Mouse (Mus musculus): Measurements from ENCODE around the gene Gm10428. TPM values are rescaled to one million over a fixed set of nuclear protein-coding genes. Genes with fewer than 3 reads are reported as not detected.

The Gm10428 gene
- polyA plus RNA-seq (2012; rRNA removed) = not detected in 2 replicates

- peaks cover 3% of the 10 kb centered on the region; the same call in 1 of the 2 replicates for H3K4me1 ChIP-seq (ENCODE audit: control insufficient read depth, insufficient read depth, insufficient read length, low read length)
- H3K27me3 ChIP-seq (ENCODE audit: control insufficient read depth, insufficient read depth, low read length) = no peaks in the 10 kb centered on the region
- no peak within 1 kb of the TSS for H3K27ac ChIP-seq (ENCODE audit: insufficient read depth, low read depth, low read length)
- 90% methylated on average over 8 of the region's 8 CpGs for WGBS
- no peaks in the 10 kb centered on the region for H3K36me3 ChIP-seq (ENCODE audit: control insufficient read depth, insufficient read depth, low read length)
- TF ChIP-seq POLR2A (IDR thresholded peaks at IDR 0.05; ENCODE audit: low read depth, low read length) = no peak
- no peak for TF ChIP-seq CTCF (IDR thresholded peaks at IDR 0.05; ENCODE audit: extremely low read depth, insufficient read length, insufficient replicate concordance, low read depth, low read length)
- H3K4me3 ChIP-seq (ENCODE audit: low read depth, low read length) = no peak within 1 kb of the TSS
Observed at GRCm38 (mm10) chr11:62752780-62753179, at the start of gene Gm10428. Gm10428 (plus strand) TSS chr11:62753100.

- no peak overlapping the region for H3K27ac ChIP-seq (ENCODE audit: insufficient read depth, low read depth, low read length)
- 73% methylated on average over 2 of the region's 2 CpGs for WGBS
- H3K4me3 ChIP-seq (ENCODE audit: low read depth, low read length) = no peak overlapping the region
- no peak for TF ChIP-seq POLR2A (IDR thresholded peaks at IDR 0.05; ENCODE audit: low read depth, low read length)
- no peaks in the 10 kb centered on the region for H3K4me1 ChIP-seq (ENCODE audit: control insufficient read depth, insufficient read depth, insufficient read length, low read length)
- no peaks in the 10 kb centered on the region for H3K36me3 ChIP-seq (ENCODE audit: control insufficient read depth, insufficient read depth, low read length)
- no peaks in the 10 kb centered on the region; the same call in 1 of the 2 replicates for H3K27me3 ChIP-seq (ENCODE audit: control insufficient read depth, insufficient read depth, low read length)
Observed at GRCm38 (mm10) chr11:62706141-62706540, 46.8 kb upstream of the Gm10428 start.

GRCm38 (mm10) chr11:62708252-62708651 lies 44.6 kb upstream of the Gm10428 start:
- H3K36me3 ChIP-seq (ENCODE audit: control insufficient read depth, insufficient read depth, low read length) = no peaks in the 10 kb centered on the region
- H3K27me3 ChIP-seq (ENCODE audit: control insufficient read depth, insufficient read depth, low read length) = no peaks in the 10 kb centered on the region; the same call in 1 of the 2 replicates
- H3K4me3 ChIP-seq (ENCODE audit: low read depth, low read length) = no peak overlapping the region
- no peaks in the 10 kb centered on the region for H3K4me1 ChIP-seq (ENCODE audit: control insufficient read depth, insufficient read depth, insufficient read length, low read length)
- no peak overlapping the region for H3K27ac ChIP-seq (ENCODE audit: insufficient read depth, low read depth, low read length)
- WGBS = 80% methylated on average over 7 of the region's 7 CpGs
- TF ChIP-seq CTCF (IDR thresholded peaks at IDR 0.05; ENCODE audit: extremely low read depth, insufficient read length, insufficient replicate concordance, low read depth, low read length) = no peak
- no peak for TF ChIP-seq POLR2A (IDR thresholded peaks at IDR 0.05; ENCODE audit: low read depth, low read length)

GRCm38 (mm10) chr11:62710657-62711056 lies 42.2 kb upstream of the Gm10428 start:
- no peak overlapping the region for H3K27ac ChIP-seq (ENCODE audit: insufficient read depth, low read depth, low read length)
- H3K27me3 ChIP-seq (ENCODE audit: control insufficient read depth, insufficient read depth, low read length) = no peaks in the 10 kb centered on the region
- TF ChIP-seq POLR2A (IDR thresholded peaks at IDR 0.05; ENCODE audit: low read depth, low read length) (no peak), CTCF (IDR thresholded peaks at IDR 0.05; ENCODE audit: extremely low read depth, insufficient read length, insufficient replicate concordance, low read depth, low read length) (no peak)
- no peak overlapping the region for H3K4me3 ChIP-seq (ENCODE audit: low read depth, low read length)
- H3K36me3 ChIP-seq (ENCODE audit: control insufficient read depth, insufficient read depth, low read length) = no peaks in the 10 kb centered on the region
- 73% methylated on average over 5 of the region's 5 CpGs for WGBS
- no peaks in the 10 kb centered on the region for H3K4me1 ChIP-seq (ENCODE audit: control insufficient read depth, insufficient read depth, insufficient read length, low read length)

- TF ChIP-seq CTCF (IDR thresholded peaks at IDR 0.05; ENCODE audit: extremely low read depth, insufficient read length, insufficient replicate concordance, low read depth, low read length) (no peak), POLR2A (IDR thresholded peaks at IDR 0.05; ENCODE audit: low read depth, low read length) (no peak)
- no peak overlapping the region for H3K4me3 ChIP-seq (ENCODE audit: low read depth, low read length)
- 95% methylated on average over 8 of the region's 8 CpGs for WGBS
Observed at GRCm38 (mm10) chr11:62728276-62728675, 24.6 kb upstream of the Gm10428 start.

GRCm38 (mm10) chr11:62731311-62732021 lies 21.4 kb upstream of the Gm10428 start, which contains the start of gene Zfp287:
Zfp287 (minus strand) TSS chr11:62731905.
- Histone ChIP-seq H3K27ac (ENCODE audit: insufficient read depth, low read depth, low read length) (peak within 1 kb of the TSS; percentile 27; the same call in 1 of the 2 replicates), H3K36me3 (ENCODE audit: control insufficient read depth, insufficient read depth, low read length) (no peaks in the 10 kb centered on the region), H3K4me3 (ENCODE audit: low read depth, low read length) (peak within 1 kb of the TSS; percentile 81), H3K27me3 (ENCODE audit: control insufficient read depth, insufficient read depth, low read length) (no peaks in the 10 kb centered on the region), H3K4me1 (ENCODE audit: control insufficient read depth, insufficient read depth, insufficient read length, low read length) (peaks cover 2% of the 10 kb centered on the region; the same call in 1 of the 2 replicates)
- TF ChIP-seq CTCF (IDR thresholded peaks at IDR 0.05; ENCODE audit: extremely low read depth, insufficient read length, insufficient replicate concordance, low read depth, low read length) = no peak
- peak; percentile 40; the same call in 1 of the 2 replicates for TF ChIP-seq POLR2A (IDR thresholded peaks at IDR 0.05; ENCODE audit: low read depth, low read length)
- WGBS = 1% methylated on average over 48 of the region's 48 CpGs

More at GRCm38 (mm10) chr11:62728276-62728675, 24.6 kb upstream of the Gm10428 start:
- H3K36me3 ChIP-seq (ENCODE audit: control insufficient read depth, insufficient read depth, low read length) = peaks cover 3% of the 10 kb centered on the region; the same call in 1 of the 2 replicates
- H3K4me1 ChIP-seq (ENCODE audit: control insufficient read depth, insufficient read depth, insufficient read length, low read length) = peaks cover 2% of the 10 kb centered on the region; the same call in 1 of the 2 replicates
- H3K27me3 ChIP-seq (ENCODE audit: control insufficient read depth, insufficient read depth, low read length) = no peaks in the 10 kb centered on the region
- no peak overlapping the region for H3K27ac ChIP-seq (ENCODE audit: insufficient read depth, low read depth, low read length)

- TF ChIP-seq CTCF (IDR thresholded peaks at IDR 0.05; ENCODE audit: extremely low read depth, insufficient read length, insufficient replicate concordance, low read depth, low read length) = no peak
- TF ChIP-seq POLR2A (IDR thresholded peaks at IDR 0.05; ENCODE audit: low read depth, low read length) = no peak
- Histone ChIP-seq H3K27ac (ENCODE audit: insufficient read depth, low read depth, low read length) (no peak overlapping the region), H3K4me1 (ENCODE audit: control insufficient read depth, insufficient read depth, insufficient read length, low read length) (peaks cover 2% of the 10 kb centered on the region; the same call in 1 of the 2 replicates), H3K27me3 (ENCODE audit: control insufficient read depth, insufficient read depth, low read length) (no peaks in the 10 kb centered on the region), H3K4me3 (ENCODE audit: low read depth, low read length) (peak overlapping the region; percentile 81), H3K36me3 (ENCODE audit: control insufficient read depth, insufficient read depth, low read length) (no peaks in the 10 kb centered on the region)
- 15% methylated on average over 5 of the region's 5 CpGs for WGBS
Observed at GRCm38 (mm10) chr11:62732022-62732387, 20.9 kb upstream of the Gm10428 start.
